Mouse (Mus musculus): Measurements from ENCODE around the gene 2610008E11Rik. TPM values are rescaled to one million over a fixed set of nuclear protein-coding genes. Genes with fewer than 3 reads are reported as not detected.
"Not testable (repeated sequence)": the region's sequence is repeated elsewhere in the genome, so short reads cannot be mapped to it uniquely, and the experiment has no call there.

Gene 2610008E11Rik
- polyA plus RNA-seq, 1 experiment from 2014 or later = 29.0 TPM

DNA sequence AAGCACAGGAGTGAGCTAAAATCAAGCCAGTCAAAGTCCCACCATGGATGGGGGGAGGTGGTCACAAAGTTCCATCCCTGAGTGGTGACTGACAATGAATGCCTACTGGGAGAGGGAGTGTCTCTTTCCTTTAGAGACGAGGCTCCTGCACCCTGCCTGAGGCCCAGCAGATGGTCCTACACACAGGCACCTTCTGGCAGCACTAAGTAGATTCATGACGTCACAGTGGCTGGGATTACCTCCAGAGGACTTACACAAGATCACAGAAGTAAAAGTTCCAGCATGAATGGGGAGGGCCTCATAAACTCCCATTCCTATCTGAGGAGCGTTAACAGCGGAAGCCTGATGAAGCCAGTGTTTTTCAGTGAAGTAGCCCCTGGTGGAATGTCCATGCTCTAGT is 8.4 kb downstream of the 2610008E11Rik start:
- Histone ChIP-seq H3K4me1 (ENCODE audit: insufficient read depth, low read length) (no peaks in the 10 kb centered on the region), H3K4me2 (replicated peaks; ENCODE audit: low read depth, low read length) (no peak overlapping the region), H3K9me3 (ENCODE audit: low read length) (no peaks in the 10 kb centered on the region), H3K27me3 (ENCODE audit: insufficient read depth, low read length) (no peaks in the 10 kb centered on the region), H3K36me3 (ENCODE audit: insufficient read depth, low read length) (peaks cover 63% of the 10 kb centered on the region), H3K9ac (replicated peaks; ENCODE audit: low read length) (no peak overlapping the region), H3K4me3 (ENCODE audit: low read length) (no peak overlapping the region), H3K27ac (ENCODE audit: low read length) (no peak overlapping the region)
- ATAC-seq (ENCODE audit: low FRiP score, low TSS enrichment) = no peak
- 75% methylated on average over 4 of the region's 4 CpGs for WGBS

DNA sequence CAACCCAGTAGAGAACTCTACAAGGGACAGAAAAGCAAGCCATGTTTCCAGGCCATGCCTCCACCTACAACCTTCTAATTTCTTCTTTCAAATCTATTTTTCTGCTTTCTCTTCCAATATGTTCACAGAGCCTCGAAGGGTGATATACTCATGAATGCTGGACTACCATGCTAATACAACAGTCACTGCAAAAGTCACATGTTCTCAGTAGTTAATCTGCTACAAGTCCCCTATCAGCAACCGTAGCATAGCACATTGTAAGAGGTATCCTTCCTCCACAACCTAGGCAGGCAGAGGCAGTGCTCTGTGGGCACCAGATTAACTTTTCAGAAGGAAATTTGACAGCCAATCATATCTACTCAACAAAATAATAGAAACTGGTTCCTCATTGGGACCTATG is 10.8 kb downstream of the 2610008E11Rik start:
- Histone ChIP-seq H3K9ac (replicated peaks; ENCODE audit: low read length) (no peak overlapping the region), H3K36me3 (ENCODE audit: insufficient read depth, low read length) (peaks cover 43% of the 10 kb centered on the region), H3K9me3 (ENCODE audit: low read length) (no peaks in the 10 kb centered on the region), H3K4me2 (replicated peaks; ENCODE audit: low read depth, low read length) (no peak overlapping the region), H3K27ac (ENCODE audit: low read length) (no peak overlapping the region), H3K4me3 (ENCODE audit: low read length) (no peak overlapping the region), H3K27me3 (ENCODE audit: insufficient read depth, low read length) (no peaks in the 10 kb centered on the region), H3K4me1 (ENCODE audit: insufficient read depth, low read length) (no peaks in the 10 kb centered on the region)
- WGBS = 97% methylated on average over 2 of the region's 2 CpGs
- ATAC-seq (ENCODE audit: low FRiP score, low TSS enrichment) = no peak

DNA sequence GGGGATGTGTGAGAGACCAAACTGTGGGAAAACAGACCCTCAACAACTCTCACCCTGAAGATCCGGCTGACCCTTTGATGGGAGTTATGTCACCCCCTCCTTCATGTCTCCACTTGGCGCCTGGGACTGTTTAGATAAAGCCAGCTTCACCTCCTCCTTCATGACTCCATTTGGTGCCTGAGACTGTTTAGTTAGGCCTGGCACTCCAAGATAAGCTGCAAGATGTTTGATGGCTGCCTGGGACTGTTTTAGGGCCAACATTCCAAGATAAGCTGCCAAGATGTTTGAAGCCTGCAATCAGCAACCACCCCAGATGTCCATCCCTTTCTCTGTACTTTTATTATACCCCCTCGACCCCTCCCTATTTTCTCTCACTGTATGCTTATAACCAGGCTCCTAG is 40.0 kb downstream of the 2610008E11Rik start:
- not testable (repeated sequence) for ATAC-seq (ENCODE audit: low FRiP score, low TSS enrichment)

DNA sequence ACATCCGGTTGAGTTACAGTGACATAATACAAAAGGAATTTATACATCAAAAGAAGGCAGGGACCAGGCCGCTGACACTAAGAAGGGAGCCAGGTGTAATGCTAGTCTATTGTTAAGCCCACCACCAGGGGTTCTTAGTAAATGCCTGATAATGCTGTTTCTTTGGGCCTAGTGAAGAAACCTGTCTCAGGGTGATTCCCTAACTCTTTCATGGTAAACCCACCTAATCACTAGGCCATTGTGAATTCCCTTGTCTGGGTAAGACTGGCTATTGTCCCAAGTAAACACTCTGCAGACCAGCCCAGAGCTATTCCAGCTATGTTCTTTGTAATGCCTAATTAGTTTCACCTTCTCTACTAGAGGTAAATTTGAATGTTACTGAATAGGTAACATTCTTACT is 54.9 kb downstream of the 2610008E11Rik start:
- H3K9me3 ChIP-seq (ENCODE audit: low read length); H3K36me3 ChIP-seq (ENCODE audit: insufficient read depth, low read length); ATAC-seq (ENCODE audit: low FRiP score, low TSS enrichment); H3K4me1 ChIP-seq (ENCODE audit: insufficient read depth, low read length); H3K27ac ChIP-seq (ENCODE audit: low read length); H3K4me2 ChIP-seq (replicated peaks; ENCODE audit: low read depth, low read length); H3K27me3 ChIP-seq (ENCODE audit: insufficient read depth, low read length); H3K9ac ChIP-seq (replicated peaks; ENCODE audit: low read length); H3K4me3 ChIP-seq (ENCODE audit: low read length): not testable (repeated sequence)
- 93% methylated on average over 2 of the region's 2 CpGs for WGBS

More for the DNA sequence above, 40.0 kb downstream of the 2610008E11Rik start:
- not testable (repeated sequence) for H3K27ac ChIP-seq (ENCODE audit: low read length); H3K4me3 ChIP-seq (ENCODE audit: low read length); H3K4me2 ChIP-seq (replicated peaks; ENCODE audit: low read depth, low read length); H3K4me1 ChIP-seq (ENCODE audit: insufficient read depth, low read length); H3K27me3 ChIP-seq (ENCODE audit: insufficient read depth, low read length); H3K9ac ChIP-seq (replicated peaks; ENCODE audit: low read length)
- peaks cover 20% of the 10 kb centered on the region for H3K36me3 ChIP-seq (ENCODE audit: insufficient read depth, low read length)
- H3K9me3 ChIP-seq (ENCODE audit: low read length) = peaks cover 22% of the 10 kb centered on the region
- 78% methylated on average over 3 of the region's 3 CpGs for WGBS

DNA sequence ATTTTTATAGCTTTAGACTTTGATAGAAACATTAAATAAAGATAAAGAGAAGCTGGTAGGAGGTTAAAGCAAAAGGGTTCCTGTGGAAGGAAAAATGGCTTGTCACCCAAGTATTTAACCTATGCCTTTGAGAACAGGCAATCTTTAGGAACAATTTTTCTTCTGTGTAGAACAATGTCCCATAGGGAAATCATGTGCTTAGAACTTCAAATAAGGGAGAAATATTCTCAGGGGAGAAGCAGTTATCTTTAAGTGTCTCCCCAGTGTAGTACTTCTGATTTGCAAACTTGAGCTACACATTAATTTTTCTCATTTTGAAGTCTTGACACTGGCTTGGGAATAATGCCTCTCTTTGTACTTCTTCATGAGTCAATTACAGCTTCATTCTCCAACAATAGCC is 69.0 kb downstream of the 2610008E11Rik start, which contains the start of gene Olfr57:
Gene Olfr57, plus strand, starts transcription at position 301 of the 400 bp plus-strand sequence.
- no peak within 1 kb of the TSS for H3K4me3 ChIP-seq (ENCODE audit: low read length)
- no peak within 1 kb of the TSS for H3K27ac ChIP-seq (ENCODE audit: low read length)
- H3K9me3 ChIP-seq (ENCODE audit: low read length) = no peaks in the 10 kb centered on the region
- H3K9ac ChIP-seq (replicated peaks; ENCODE audit: low read length) = no peak within 1 kb of the TSS
- H3K36me3 ChIP-seq (ENCODE audit: insufficient read depth, low read length) = no peaks in the 10 kb centered on the region
- ATAC-seq (ENCODE audit: low FRiP score, low TSS enrichment) = no peak
- no peaks in the 10 kb centered on the region for H3K27me3 ChIP-seq (ENCODE audit: insufficient read depth, low read length)
- no peaks in the 10 kb centered on the region for H3K4me1 ChIP-seq (ENCODE audit: insufficient read depth, low read length)
- no peak within 1 kb of the TSS for H3K4me2 ChIP-seq (replicated peaks; ENCODE audit: low read depth, low read length)

Other genes starting within 250 kb of the 2610008E11Rik start
- gene Olfr1356, start 245.4 kb downstream of the 2610008E11Rik start, polyA plus RNA-seq (2015; fragmentation: Nextera tagmentation; extraction: Ambion mirVana) = not detected in 2 replicates
- not detected in 2 replicates for gene Olfr1355, start 222.1 kb downstream of the 2610008E11Rik start, polyA plus RNA-seq (2015; fragmentation: Nextera tagmentation; extraction: Ambion mirVana)
- gene Olfr1354, start 184.4 kb downstream of the 2610008E11Rik start, polyA plus RNA-seq (2015; fragmentation: Nextera tagmentation; extraction: Ambion mirVana) = not detected in 2 replicates
- not detected in 2 replicates for gene Olfr8, start 147.0 kb downstream of the 2610008E11Rik start, polyA plus RNA-seq (2015; fragmentation: Nextera tagmentation; extraction: Ambion mirVana)
- not detected in 2 replicates for gene Olfr1353, start 134.3 kb downstream of the 2610008E11Rik start, polyA plus RNA-seq (2015; fragmentation: Nextera tagmentation; extraction: Ambion mirVana)
- not detected in 2 replicates for gene Olfr1352, start 116.5 kb downstream of the 2610008E11Rik start, polyA plus RNA-seq (2015; fragmentation: Nextera tagmentation; extraction: Ambion mirVana)
- not detected in 2 replicates for gene Olfr1351, start 85.1 kb downstream of the 2610008E11Rik start, polyA plus RNA-seq (2015; fragmentation: Nextera tagmentation; extraction: Ambion mirVana)
- 0.09 and 0.10 TPM in 2 replicates for gene Olfr57, start 68.9 kb downstream of the 2610008E11Rik start, polyA plus RNA-seq (2015; fragmentation: Nextera tagmentation; extraction: Ambion mirVana)
- not detected in 2 replicates for gene Vmn2r80, start 51.2 kb upstream of the 2610008E11Rik start, polyA plus RNA-seq (2015; fragmentation: Nextera tagmentation; extraction: Ambion mirVana)
- gene Vmn2r81, start 150.1 kb upstream of the 2610008E11Rik start, polyA plus RNA-seq (2015; fragmentation: Nextera tagmentation; extraction: Ambion mirVana) = not detected in 2 replicates